ENCODE assay signal across 12 mouse cellular contexts in the genomic region with DNA sequence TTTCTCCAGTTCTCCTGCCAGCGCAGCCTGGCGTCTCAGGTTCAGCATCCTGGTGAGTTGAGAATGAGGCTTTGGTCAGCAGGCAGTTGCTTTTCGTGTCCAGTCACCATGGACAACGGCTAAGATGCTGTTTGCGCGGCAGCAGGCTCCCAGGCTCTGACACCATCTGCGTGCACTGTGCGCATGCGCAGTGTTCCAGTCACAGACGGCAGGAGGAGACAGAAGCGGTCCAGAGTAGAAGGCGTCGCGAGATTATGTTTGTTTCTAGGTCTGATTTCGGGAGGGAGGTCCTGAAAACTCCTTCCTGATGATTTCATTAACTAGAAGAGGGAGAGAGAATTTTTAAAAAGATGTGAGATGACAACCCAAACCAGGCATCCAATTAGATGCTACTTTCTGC.
DNase-seq lines count a peak whose midpoint lies in the region; ATAC-seq and TF ChIP-seq lines count a peak whose summit lies in the region.
"Had no signal": no experiment of that assay in that cellular context is flagged by ENCODE, and none has a peak within 500 bp of the region (broad histone marks: within the 10 kb centered on the region; RNA-seq: fewer than 3 reads in every experiment).

No protein-coding gene starts in this region.

- DNase-seq in hindbrain, postnatal 0 days (ENCODE audit: low spot score) = peak; percentile 84
- DNase-seq in hindbrain, embryonic 11.5 days (ENCODE audit: low spot score) = no peak
- DNase-seq in cerebellum, adult 9-10 months = peak; percentile 87
- DNase-seq in layer of hippocampus, adult 8-10 months (ENCODE audit: low spot score in 2 of 2) = peak; percentile 79 to 85
- peak; percentile 88 for DNase-seq in right cerebral cortex, postnatal 14 days
- no peak for DNase-seq in lung, postnatal 0 days (ENCODE audit: low spot score)
- DNase-seq in kidney, postnatal 25 days = no peak
- no peak for DNase-seq in lung, postnatal 36 days
- DNase-seq: heart, adult 2 months had no signal

- ATAC-seq in hindbrain, postnatal 0 days = peak; percentile 80
- no peak for ATAC-seq in hindbrain, embryonic 11.5 days (ENCODE audit: low FRiP score)
- ATAC-seq in lung, postnatal 0 days = no peak
- ATAC-seq: activated CD4-positive, CD25-positive, alpha-beta regulatory T cell, adult 4 months; inflammation-experienced regulatory T-cells, adult 6 months; liver, embryonic 12.5 days had no signal

- no peaks in the 10 kb centered on the region for H3K9me3 ChIP-seq in hindbrain, postnatal 0 days (ENCODE audit: low read length)
- no peaks in the 10 kb centered on the region for H3K9me3 ChIP-seq in hindbrain, embryonic 11.5 days (ENCODE audit: control insufficient read depth, low read length)
- H3K9me3 ChIP-seq in lung, postnatal 0 days (ENCODE audit: low read length) = no peaks in the 10 kb centered on the region
- H3K9me3 ChIP-seq: liver, embryonic 12.5 days had no signal

- H3K27me3 ChIP-seq in hindbrain, postnatal 0 days (ENCODE audit: insufficient read depth, low read length) = no peaks in the 10 kb centered on the region
- H3K27me3 ChIP-seq in hindbrain, embryonic 11.5 days (ENCODE audit: control insufficient read depth, insufficient read depth, low read length) = no peaks in the 10 kb centered on the region
- H3K27me3 ChIP-seq in lung, postnatal 0 days (replicated peaks; ENCODE audit: insufficient read depth, low read length) = peaks cover 6% of the 10 kb centered on the region; the same call in 1 of the 2 replicates

- no peak for TF ChIP-seq EP300 in lung, postnatal 0 days (IDR thresholded peaks at IDR 0.05)

- no peak for TF ChIP-seq CTCF in hindbrain, postnatal 0 days (IDR thresholded peaks at IDR 0.05; ENCODE audit: low read depth)
- TF ChIP-seq CTCF in lung, postnatal 0 days (IDR thresholded peaks at IDR 0.05) = no peak

- no peak overlapping the region for H3K9ac ChIP-seq in hindbrain, postnatal 0 days (replicated peaks; ENCODE audit: low read length)
- no peak overlapping the region for H3K9ac ChIP-seq in hindbrain, embryonic 11.5 days (ENCODE audit: low read depth, low read length)
- no peak overlapping the region for H3K9ac ChIP-seq in lung, postnatal 0 days (replicated peaks; ENCODE audit: low read depth)
- H3K9ac ChIP-seq: liver, embryonic 12.5 days had no signal

- H3K4me3 ChIP-seq in hindbrain, postnatal 0 days (ENCODE audit: low read length) = no peak overlapping the region
- H3K4me3 ChIP-seq in hindbrain, embryonic 11.5 days (ENCODE audit: low read depth, low read length) = no peak overlapping the region
- H3K4me3 ChIP-seq in lung, postnatal 0 days (ENCODE audit: low read depth, low read length) = no peak overlapping the region
- H3K4me3 ChIP-seq: heart, adult 2 months; liver, embryonic 12.5 days had no signal

- H3K27ac ChIP-seq in hindbrain, postnatal 0 days = peak overlapping the region; percentile 49; the same call in 1 of the 2 replicates
- H3K27ac ChIP-seq in hindbrain, embryonic 11.5 days (ENCODE audit: low read depth, low read length) = no peak overlapping the region
- no peak overlapping the region for H3K27ac ChIP-seq in lung, postnatal 0 days (ENCODE audit: low read length)
- H3K27ac ChIP-seq: heart, adult 2 months; liver, embryonic 12.5 days had no signal

- H3K4me2 ChIP-seq in hindbrain, postnatal 0 days (ENCODE audit: low read depth, low read length) = no peak overlapping the region
- H3K4me2 ChIP-seq in hindbrain, embryonic 11.5 days (replicated peaks; ENCODE audit: low read depth, low read length) = no peak overlapping the region
- no peak overlapping the region for H3K4me2 ChIP-seq in lung, postnatal 0 days (replicated peaks; ENCODE audit: low read depth, low read length)
- H3K4me2 ChIP-seq: liver, embryonic 12.5 days had no signal

- WGBS in hindbrain, postnatal 0 days = 57% methylated on average over 15 of the region's 15 CpGs
- WGBS in hindbrain, embryonic 11.5 days = 88% methylated on average over 15 of the region's 15 CpGs
- 78% methylated on average over 15 of the region's 15 CpGs for whole genome bisulfite sequencing in lung, postnatal 0 days

- H3K36me3 ChIP-seq in hindbrain, postnatal 0 days (ENCODE audit: insufficient read depth, low read length) = no peaks in the 10 kb centered on the region
- H3K36me3 ChIP-seq in hindbrain, embryonic 11.5 days (ENCODE audit: control insufficient read depth, insufficient read depth, low read length) = no peaks in the 10 kb centered on the region
- H3K36me3 ChIP-seq in lung, postnatal 0 days (ENCODE audit: insufficient read depth, low read length) = no peaks in the 10 kb centered on the region
- H3K36me3 ChIP-seq: liver, embryonic 12.5 days had no signal

- peaks cover 7% of the 10 kb centered on the region; the same call in 1 of the 2 replicates for H3K4me1 ChIP-seq in hindbrain, postnatal 0 days (ENCODE audit: insufficient read depth, low read length)
- 0 out of 2 replicates have a peak, but pooled peaks cover 2% of the 10 kb centered on the region for H3K4me1 ChIP-seq in hindbrain, embryonic 11.5 days (replicated peaks; ENCODE audit: control insufficient read depth, insufficient read depth, low read length)
- no peaks in the 10 kb centered on the region for H3K4me1 ChIP-seq in lung, postnatal 0 days (ENCODE audit: insufficient read depth, low read depth, low read length)

Comparison
In these comparisons a context has a peak if more than half of its experiments do, and no peak if none do; other contexts are left out.
1. DNase-seq: peak in hindbrain, postnatal 0 days (single experiment), cerebellum, adult 9-10 months (single experiment), layer of hippocampus, adult 8-10 months (2 of 2) and right cerebral cortex, postnatal 14 days (single experiment); none in hindbrain, embryonic 11.5 days (single experiment), lung, postnatal 0 days (single experiment), kidney, postnatal 25 days (0 of 2) and lung, postnatal 36 days (single experiment).